Mouse (Mus musculus) megakaryocyte-erythroid progenitor cell, adult 5-6 weeks (primary cell): ENCODE measurements around the gene Gna14. TPM values are rescaled to one million over a fixed set of nuclear protein-coding genes. Genes with fewer than 3 reads are reported as not detected.

Experiments
- ATAC-seq: replicated peaks from 2 replicates; pipeline ENCODE4 v1.8.0; 2016; ENCODE audit warnings: mild to moderate bottlenecking, inconsistent platforms; ENCODE audit not compliant: severe bottlenecking, poor library complexity, low FRiP score, low TSS enrichment
- total RNA-seq, 2 experiments: library from RNA; stranded (forward) in 1 of 2; stranded (reverse) in 1 of 2; fragments of 200-1000, 215-1000 nt in 1 of 2; fragments of >200 nt in 1 of 2; fragmentation: Nextera tagmentation in 1 of 2; gene quantifications; 2 replicates each; pipeline ENCODE4 v1.2.3; 2014 to 2017

Gna14 gene
- total RNA-seq, 2 experiments from 2014 or later = 12.5 to 12.7 TPM

DNA sequence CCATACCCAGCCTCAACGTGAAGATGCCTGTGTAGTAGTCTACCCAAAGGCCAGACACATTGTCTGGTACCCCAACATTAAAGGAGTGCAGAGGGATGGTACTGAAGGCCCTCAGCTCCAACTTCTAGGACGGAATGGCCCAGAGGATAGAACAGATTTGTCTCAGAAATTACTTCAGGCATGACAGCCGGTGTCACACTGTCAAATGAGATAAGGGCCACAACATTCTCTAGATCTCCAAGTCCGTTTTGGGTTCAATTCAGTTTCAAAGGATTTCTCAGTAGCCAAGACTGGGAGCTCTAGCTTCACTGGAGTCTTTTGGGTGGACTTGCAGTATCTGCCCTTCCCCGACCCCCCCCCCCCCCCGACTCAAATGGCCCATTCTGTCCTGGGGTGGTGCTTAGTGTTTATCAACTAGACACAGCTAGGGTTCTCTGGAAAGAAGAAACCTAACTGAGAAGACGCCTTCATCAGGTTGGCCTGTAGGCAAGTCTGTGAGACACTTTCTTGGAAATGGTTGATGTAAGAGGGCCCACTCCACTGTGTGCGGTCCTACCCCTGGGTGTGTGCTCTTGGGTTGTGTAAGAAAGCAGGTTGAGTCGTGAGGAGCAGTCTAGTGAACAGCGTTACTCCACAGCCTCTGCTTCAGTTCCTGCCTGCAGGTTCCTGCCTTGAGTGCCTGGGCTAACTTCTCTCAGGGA is 59.4 kb downstream of the Gna14 start:
- ATAC-seq = peak; percentile 58

DNA sequence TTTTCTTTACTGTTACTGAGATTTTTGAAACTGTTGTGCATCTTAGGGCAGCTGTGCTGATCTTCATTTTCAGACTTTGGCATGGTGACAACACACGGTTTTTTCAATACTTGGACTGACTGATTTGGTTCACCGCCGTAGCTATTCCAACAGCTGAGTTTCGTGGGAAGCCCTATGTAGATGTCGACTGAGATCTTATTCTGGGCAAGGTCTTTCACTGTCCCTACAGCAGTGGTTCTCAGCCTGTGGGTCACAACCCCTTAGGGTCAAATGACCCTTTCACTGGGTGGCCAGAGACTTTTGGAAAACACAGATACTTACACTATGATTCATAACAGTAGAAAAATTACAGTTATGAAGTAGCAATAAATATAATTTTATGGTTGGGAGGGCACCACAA is 60.5 kb downstream of the Gna14 start:
- no peak for ATAC-seq

DNA sequence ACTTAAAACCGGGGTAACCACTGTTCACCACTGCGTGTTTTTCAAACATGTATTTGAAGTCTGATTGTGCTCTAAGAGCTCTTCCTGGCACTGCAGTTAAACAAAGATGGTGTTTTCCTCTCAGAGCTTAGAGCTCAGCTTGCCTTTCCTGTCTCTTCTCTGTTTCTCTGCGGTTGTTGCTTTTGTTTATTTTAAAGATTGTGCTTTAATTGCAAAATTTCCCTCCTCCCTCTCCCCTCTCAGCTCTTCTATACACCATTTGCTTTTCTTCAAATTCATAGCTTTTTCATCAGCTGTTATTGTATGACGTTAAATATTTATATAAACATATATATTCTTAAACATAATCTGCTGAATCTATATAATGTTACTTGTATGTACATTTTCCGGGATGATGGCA is 66.5 kb downstream of the Gna14 start:
- no peak for ATAC-seq

DNA sequence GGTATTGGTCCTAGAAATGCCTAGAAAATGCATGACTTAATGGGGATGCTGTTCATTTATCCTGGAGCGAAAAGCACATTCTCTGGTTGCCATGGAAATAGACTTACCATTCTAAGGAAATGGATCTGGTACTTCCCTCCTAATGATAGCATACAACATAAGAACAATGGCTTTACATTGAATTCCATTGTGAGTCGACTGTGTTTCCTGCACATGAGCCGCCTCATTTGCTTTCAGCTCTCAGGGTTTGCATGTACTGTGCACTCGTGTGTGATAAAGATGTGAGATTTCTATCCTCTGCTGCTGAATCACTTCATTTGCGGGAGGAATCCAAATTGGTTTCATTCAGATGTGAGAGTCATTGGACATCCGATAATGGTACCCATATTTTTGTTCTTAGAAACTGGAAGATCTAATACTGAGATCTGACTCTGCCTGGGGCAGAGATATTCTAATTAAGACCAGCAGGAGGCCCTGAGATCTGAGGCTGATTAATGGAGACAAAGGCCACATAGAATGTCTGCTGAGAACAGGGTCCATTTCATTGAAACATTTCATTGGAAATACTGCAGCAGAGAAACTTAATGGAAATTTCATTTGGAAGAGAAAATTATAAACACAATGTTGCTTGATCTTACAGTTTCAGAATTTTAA is 71.3 kb downstream of the Gna14 start:
- ATAC-seq = no peak

DNA sequence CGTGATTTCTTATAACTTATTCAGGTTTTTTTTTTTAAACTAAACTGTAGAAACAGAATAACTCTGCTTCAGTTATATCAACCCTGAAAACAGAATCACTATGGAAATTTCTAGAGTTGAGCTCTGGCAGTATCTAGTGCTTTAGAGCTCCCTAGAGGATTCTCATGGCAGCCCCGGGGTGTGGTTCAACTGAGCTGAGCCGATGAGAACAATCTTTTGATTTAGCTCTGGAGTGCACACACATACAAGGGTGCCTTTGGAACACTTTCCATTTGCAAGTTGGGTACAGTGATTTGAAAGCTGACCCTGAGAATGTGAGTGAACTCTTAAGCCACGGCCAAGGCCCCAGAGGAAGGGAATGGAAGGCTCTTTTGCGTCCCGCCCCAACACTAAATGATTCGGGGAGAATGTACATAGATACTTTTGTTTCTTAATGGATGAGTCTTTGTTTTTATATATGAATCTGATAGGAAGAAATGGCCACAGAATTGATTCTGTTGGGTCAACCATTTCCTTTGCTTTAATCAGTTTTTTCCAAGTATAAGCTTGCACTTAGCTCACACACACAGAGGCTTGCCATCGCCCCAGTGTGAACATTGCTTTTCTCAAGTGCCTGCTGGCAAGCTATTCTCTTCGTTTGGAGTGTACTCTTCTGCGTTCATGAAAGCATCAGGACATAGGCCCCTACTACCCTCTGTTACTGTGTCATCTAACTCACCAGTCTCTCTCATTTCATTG is 75.0 kb downstream of the Gna14 start:
- peak; percentile 57; the same call in 1 of the 2 replicates for ATAC-seq

DNA sequence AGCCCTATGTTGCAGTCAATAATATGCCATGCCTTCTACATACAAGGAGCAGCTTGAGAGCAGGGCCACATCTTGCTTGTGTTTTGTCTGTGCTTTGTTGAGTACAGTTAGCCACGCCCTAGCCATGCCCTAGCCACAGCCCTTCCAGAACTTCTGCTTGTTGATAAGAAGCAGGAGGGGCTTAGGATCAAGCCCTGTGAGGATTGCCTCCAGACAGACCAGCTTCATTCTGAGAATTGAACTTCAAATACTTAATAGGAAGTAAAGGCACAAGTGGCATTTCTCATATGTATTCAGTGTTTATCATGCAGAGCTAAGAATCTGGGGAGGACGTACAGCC is 75.5 kb downstream of the Gna14 start:
- ATAC-seq = peak; percentile 100

DNA sequence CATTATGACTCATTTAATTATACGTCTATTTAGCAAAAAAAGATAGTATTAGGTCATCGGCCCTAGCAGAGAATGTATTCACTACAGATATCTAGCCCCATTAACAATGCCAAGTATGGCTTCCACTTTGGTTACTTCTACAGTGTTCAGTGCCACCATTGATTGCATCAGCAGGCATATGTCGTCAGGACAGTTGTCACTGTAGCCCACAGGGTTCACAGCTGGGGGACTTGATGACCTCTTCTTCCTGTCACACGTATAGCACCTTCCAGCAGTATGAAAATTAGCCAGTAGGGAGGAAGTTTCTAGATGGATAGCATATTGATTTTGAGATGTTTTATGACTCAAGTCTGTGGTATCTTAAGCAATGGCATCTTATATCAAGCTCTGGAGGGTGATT is 78.6 kb downstream of the Gna14 start:
- ATAC-seq = no peak

DNA sequence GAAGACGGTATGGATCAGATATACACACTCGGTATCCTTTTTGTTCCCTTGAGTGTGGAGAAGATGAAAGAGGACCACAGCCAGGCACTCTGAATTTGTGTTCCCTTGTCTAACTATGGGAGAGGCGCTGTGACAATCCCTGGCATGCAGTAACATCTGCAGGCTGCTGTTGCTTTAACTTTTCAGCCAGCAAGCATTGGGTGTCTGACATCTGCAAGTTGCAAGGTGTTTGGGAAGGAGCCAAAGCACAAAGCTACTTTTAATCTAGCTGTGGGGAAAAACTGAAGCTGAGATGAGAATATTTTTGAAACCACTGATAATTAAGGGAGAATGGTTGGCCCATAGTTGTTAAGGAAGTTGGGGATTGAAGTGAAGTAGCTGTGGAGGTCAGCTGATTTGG is 83.0 kb downstream of the Gna14 start:
- ATAC-seq = peak; percentile 73

DNA sequence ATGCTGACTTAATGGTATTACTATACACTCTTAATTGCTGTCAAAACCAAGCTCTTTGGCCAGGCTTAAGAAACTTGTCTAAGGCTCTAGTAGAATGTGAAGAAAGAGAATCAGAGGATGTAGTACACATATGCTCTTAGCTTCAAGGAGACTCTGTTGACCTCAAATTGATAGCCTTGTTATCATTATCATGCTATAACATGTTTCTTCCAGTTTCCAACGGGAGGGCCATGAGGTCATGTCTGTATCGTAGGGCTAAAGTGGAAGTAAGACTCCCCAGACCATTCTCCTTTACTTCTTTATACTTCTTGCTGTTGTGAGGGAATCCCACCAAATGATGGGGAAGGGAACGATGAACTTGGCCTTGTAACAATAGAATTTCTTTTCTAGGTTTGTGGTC is 85.0 kb downstream of the Gna14 start:
- ATAC-seq = 0 out of 2 replicates have a peak, but pooled peaks have one; percentile 45

DNA sequence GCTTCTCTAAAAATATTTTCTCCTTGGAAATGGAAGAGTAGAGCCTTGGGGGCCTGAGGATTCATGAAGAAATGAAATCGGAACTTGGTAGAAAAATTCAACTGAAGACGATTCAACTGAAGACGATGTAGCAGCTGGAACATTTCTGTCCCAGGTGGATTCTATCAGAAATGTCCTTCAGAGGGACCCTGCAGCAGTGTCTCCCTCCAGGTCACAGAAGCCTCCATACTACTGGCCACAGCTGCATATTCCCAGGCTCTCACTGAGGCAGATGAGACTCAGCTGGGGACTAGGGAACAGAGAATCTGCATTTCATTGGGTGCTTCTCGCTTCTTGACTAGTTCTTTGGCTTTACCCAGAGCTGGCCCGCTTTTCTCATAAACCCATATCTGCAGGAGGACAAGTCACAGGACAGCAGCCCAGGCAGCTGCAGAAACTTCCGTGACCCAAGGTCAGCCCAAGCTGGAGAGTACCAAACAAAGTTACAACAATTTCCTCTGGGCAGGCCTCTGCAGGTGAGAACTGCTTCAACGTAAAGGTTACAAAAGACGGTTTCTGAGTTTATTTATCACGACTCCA is 90.8 kb downstream of the Gna14 start:
- ATAC-seq = no peak

DNA sequence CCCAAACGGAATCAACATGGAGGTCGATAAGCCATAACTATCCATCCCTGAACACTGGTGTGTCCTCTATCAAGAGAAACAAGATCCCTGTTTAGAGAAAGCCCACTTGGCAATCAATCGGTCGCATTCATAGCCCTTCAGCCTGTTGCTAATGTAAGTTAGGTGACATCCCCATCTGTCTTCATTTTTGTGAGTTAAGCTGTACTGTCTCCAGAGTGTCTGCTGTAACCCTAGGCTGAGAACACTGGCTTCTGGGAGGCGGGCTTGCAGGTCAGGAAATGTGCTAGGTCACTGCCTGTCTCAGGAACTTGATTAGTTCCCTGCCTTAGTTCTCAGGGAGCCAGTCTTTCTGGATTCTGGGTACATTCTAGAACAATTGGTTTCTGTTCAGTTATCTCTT is 91.5 kb downstream of the Gna14 start:
- ATAC-seq = no peak

DNA sequence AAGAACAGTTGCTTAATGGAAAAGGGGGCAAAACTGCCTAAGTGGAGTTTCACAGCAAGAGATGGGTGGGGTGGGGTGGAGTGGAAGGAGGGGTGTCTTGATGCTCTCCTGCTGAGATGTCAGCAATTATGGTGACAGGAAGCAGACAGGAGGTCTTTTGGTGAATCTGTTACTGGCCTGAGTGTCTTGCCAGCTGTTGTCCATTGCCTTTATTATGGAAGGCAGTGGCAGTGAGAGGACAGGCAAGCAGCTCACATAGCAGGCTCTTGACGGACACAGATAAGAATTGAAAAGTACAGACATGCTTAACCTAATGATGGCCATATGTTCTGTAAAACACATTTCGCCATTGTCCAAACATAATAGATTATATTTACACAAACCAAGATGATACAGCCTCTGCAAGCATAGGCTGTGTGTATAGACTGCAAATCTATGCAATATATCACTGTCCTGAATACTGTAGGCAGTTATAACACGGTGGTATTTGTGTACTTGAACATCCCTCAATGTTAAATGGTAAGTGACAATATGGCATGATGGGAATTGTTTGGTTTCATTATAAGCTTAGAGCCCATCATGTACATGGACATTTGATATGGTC is 92.8 kb downstream of the Gna14 start:
- ATAC-seq = no peak

DNA sequence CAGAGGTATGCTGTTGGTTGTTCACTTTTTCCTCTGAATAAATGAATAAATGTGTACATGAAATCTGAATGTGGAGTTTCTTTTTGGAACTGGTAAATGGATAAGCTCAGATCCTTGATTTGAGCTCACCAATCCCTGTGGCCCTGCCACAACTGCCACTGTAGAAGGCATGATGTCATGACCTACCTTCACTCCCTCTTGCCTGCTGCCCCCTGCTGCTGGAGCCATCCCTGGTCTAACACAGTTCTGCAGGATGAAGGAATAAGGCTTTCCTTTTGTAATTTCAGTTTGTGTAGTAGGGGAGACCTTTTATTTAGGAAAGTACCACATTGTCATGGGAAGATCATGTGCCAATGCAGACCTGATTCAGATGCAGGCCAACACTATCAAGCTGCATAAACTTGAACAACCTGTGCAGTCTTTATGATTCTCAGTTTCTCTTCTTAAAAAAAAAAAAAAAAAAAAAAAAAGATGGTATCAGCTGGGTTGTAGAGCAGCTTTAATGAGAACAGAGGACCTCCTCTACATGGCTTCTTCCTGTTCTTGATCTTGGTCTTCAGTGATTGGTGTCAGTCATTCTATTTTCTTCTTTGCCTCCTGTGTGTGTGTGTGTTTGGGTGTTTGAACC is 93.8 kb downstream of the Gna14 start:
- ATAC-seq = peak; percentile 81

DNA sequence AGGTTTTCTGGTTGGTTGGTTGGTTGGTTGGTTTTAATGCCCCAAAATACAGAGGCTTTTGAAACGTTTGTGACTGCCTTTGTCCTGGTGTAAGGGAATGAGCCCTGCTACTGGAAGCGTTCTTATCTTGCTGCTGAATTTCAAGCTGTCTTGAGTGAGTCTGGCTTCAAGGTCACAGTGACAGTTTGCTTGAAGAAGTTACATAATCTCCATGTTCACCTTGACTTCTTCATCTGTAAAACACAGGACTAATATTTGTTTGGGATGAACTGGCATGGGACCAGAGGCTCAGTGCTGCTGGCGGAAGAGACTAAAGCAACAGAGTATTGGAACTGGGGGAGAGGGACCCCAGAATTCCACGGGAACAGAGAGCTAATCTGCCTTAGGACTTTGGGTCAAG is 94.4 kb downstream of the Gna14 start:
- peak; percentile 63 for ATAC-seq

DNA sequence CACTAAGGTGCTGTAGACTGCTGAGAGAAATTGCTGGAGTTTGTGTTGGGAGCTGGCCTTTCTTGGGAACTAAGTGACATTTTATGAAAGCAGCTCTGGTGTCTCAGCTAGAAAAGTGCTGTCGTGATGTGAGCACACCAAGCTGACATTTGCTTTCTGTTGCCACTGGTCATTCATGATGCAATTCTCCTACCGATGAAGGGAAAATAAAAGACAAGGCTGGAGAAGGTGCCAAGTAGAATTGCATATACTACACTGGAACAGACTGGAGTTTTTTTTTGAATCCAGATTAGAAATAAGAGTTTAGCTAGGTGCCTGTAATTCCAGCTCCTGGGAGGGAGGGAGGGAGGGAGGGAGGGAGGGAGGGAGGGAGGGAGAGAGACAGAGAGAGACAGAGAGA is 98.7 kb downstream of the Gna14 start:
- ATAC-seq = no peak

DNA sequence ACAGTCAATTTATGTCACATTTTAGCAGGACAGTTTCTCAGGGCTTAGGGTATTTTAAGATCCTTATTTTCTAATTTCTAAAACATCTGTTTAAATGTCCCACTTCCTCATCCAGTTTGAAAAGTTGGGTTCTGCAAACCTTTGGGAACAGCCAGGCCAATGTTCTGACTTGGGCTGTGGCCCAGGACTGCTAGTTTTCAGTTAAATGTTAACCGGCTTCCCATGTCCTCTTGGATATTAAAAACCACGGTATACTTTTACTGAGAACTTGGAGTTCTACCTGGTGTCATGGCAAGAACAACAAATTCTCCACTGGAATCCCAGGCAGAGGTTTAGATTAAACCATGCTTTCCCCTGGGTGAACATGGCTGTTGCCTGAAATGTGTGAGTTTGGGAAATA is 102.9 kb downstream of the Gna14 start:
- no peak for ATAC-seq

DNA sequence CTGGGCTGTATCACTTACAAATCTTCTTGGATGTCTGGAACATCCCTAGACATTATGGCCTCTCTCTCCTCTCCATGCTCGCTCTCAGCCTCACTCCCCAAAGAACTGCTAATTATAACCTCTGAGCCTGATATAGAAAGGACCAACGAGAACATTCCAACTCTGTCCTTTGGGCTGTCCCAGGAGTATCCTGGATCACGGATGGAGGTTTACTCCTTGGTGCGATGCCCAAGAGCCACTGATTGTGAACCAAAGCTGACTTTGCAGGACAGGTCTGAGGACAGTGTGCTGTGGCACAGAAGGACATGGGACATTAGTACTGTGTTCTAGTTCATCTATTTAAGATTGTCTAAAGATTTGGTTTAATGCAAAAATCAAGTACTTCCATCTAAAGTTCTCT is 108.1 kb downstream of the Gna14 start:
- ATAC-seq = no peak

DNA sequence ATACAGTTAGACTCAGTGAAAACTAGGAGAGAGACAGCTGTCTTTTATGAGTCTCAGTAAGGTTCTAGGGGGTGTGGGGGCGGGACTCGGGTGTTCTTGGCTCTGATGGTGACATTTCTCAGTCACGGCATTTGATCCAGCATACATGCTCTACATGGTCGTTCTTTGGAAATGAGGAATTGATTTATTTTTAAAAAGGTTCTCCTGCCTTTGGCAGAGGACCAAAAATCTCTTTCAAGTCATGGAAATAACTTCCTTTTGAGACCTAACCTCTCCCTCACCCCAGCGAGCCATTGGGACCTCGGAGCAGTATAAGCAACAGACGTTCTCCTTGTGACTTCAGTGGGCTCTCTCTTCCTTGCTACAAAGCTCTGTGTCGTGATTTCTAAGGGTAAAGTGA is 121.4 kb downstream of the Gna14 start:
- no peak for ATAC-seq

DNA sequence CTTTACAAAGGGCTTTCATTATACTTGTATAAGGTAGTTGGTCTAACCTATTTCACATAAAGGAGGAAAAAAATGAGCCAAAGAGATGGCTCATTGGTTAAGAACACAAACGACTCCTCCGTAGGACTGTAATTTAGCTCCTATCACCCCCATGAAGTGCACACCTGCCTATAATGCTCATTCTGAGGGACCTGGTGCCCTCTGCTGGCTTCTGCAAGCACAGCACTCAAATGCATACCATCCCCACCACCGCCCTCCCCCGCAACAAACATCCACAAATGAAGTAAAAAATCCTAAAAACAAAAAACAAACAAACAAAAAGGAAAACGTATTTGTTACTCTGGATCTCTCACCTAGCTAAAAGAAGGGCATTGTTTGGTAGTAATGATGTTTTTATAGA is 122.4 kb downstream of the Gna14 start:
- peak; percentile 78 for ATAC-seq

DNA sequence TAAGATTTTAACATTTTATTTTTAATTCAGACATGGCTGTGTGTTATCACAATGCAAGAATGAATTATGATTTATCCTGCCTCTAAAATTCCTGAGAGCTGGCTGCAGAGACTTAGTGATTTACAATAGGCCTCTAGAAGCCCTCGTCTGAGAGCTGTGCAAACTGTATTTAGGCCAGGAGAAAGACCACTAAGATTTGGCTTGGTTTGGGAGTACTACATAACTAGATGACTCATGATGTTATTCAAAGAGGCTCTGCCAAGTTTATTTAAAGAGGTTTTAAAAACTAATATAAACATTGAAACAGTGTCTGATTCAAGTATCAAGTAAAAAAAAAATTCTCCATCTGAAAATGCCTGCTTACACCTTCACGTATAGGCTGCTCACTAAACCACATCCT is 123.0 kb downstream of the Gna14 start:
- no peak for ATAC-seq
